Mouse (Mus musculus) hindlimb bud, embryonic 11.5 days (tissue): Measurements from ENCODE around the gene Bace2.

ENCODE experiments used
- DNase-seq: peaks from one replicate; pipeline ENCODE4 v3.0.0-alpha.2; 2012; ENCODE audit warnings: low read depth, low spot score; ENCODE audit errors: extremely low spot score

Gene Bace2

GRCm38 (mm10) chr16:97399991-97400390 is 43.4 kb downstream of the Bace2 start:
- DNase-seq: no peak

GRCm38 (mm10) chr16:97401741-97402140 is 45.2 kb downstream of the Bace2 start:
- no peak for DNase-seq

- DNase-seq: no peak
These were observed 45.8 kb downstream of the Bace2 start for GRCm38 (mm10) chr16:97402213-97402785.

- no peak for DNase-seq
These were observed 49.0 kb downstream of the Bace2 start for GRCm38 (mm10) chr16:97405476-97406012.

- peak; percentile 28 for DNase-seq
These were observed 61.5 kb downstream of the Bace2 start for GRCm38 (mm10) chr16:97417896-97418542.

- no peak for DNase-seq
These were observed 62.4 kb downstream of the Bace2 start for GRCm38 (mm10) chr16:97418749-97419453.

- no peak for DNase-seq
These were observed 65.1 kb downstream of the Bace2 start for GRCm38 (mm10) chr16:97421671-97422070.

GRCm38 (mm10) chr16:97423627-97424026 is 67.1 kb downstream of the Bace2 start:
- no peak for DNase-seq

- no peak for DNase-seq
These were observed 71.5 kb downstream of the Bace2 start for GRCm38 (mm10) chr16:97428026-97428425.

GRCm38 (mm10) chr16:97430091-97430490 is 73.5 kb downstream of the Bace2 start:
- DNase-seq: no peak

- no peak for DNase-seq
These were observed 74.8 kb downstream of the Bace2 start for GRCm38 (mm10) chr16:97431328-97431727.

- DNase-seq: no peak
These were observed 77.7 kb downstream of the Bace2 start for GRCm38 (mm10) chr16:97434206-97434605.

GRCm38 (mm10) chr16:97437448-97438056 is 81.0 kb downstream of the Bace2 start:
- DNase-seq: no peak

GRCm38 (mm10) chr16:97438191-97438590 is 81.6 kb downstream of the Bace2 start:
- DNase-seq: no peak

GRCm38 (mm10) chr16:97441967-97442366 is 85.4 kb downstream of the Bace2 start:
- DNase-seq: no peak

- DNase-seq: peak; percentile 73
These were observed 87.2 kb downstream of the Bace2 start for GRCm38 (mm10) chr16:97443670-97444263.

- DNase-seq: no peak
These were observed 90.8 kb downstream of the Bace2 start for GRCm38 (mm10) chr16:97447386-97447785.

- no peak for DNase-seq
These were observed 103.3 kb downstream of the Bace2 start for GRCm38 (mm10) chr16:97459831-97460230.

- DNase-seq: no peak
These were observed 104.7 kb downstream of the Bace2 start for GRCm38 (mm10) chr16:97461271-97461670.

GRCm38 (mm10) chr16:97462481-97463181 is 106.1 kb downstream of the Bace2 start, which contains the start of gene Mx1:
Mx1 (minus strand) TSS chr16:97462907.
- DNase-seq: no peak
